Mouse (Mus musculus) ES-E14 (cell line): ENCODE data around the gene Arl6ip1. TPM values are rescaled to one million over a fixed set of nuclear protein-coding genes. Genes with fewer than 3 reads are reported as not detected.
A peak's percentile ranks its signal among the peaks of the same experiment; 100 is the strongest.

Experiments used
- DNase-seq: peaks from one replicate; pipeline ENCODE4 v3.0.0-alpha.2; 2013; ENCODE audit warnings: low read depth, low spot score
- H3K27ac ChIP-seq: 2 replicates; pipeline ENCODE4 v1.5.1; 2012; ENCODE audit warnings: low read depth, mild to moderate bottlenecking, low read length, moderate library complexity, mixed read lengths; ENCODE audit not compliant: poor library complexity, insufficient read depth, severe bottlenecking
- H3K36me3 ChIP-seq: 2 replicates; pipeline ENCODE4 v1.6.1; 2012; ENCODE audit warnings: mild to moderate bottlenecking, low read length, moderate library complexity, mixed read lengths; ENCODE audit not compliant: control insufficient read depth, poor library complexity, insufficient read depth, severe bottlenecking
- H3K4me1 ChIP-seq, 2 experiments: fragments of 150-350 bp in 1 of 2; sonication (generic) in 1 of 2; 2 replicates each; pipeline ENCODE4 v1.6.1; 2012; ENCODE audit warnings: low read length in 2 of 2, mild to moderate bottlenecking in 1 of 2, mixed read lengths in 1 of 2; ENCODE audit not compliant: control insufficient read depth in 2 of 2, insufficient read depth in 2 of 2, poor library complexity in 1 of 2
- H3K4me3 ChIP-seq, 2 experiments: fragments of 150-350 bp in 1 of 2; sonication (generic) in 1 of 2; 2 replicates each; pipeline ENCODE4 v1.5.1; 2012; ENCODE audit warnings: low read length in 2 of 2, low read depth in 1 of 2, mild to moderate bottlenecking in 1 of 2, mixed read lengths in 1 of 2; ENCODE audit not compliant: insufficient read depth in 1 of 2, poor library complexity in 1 of 2, severe bottlenecking in 1 of 2
- H3K9ac ChIP-seq: 2 replicates; pipeline ENCODE4 v1.6.1; 2012; ENCODE audit warnings: low read depth, mild to moderate bottlenecking, low read length, mixed read lengths; ENCODE audit not compliant: poor library complexity, insufficient read depth, severe bottlenecking
- H3K9me3 ChIP-seq: fragments of 150-350 bp; sonication (generic); 2 replicates; pipeline ENCODE4 v1.6.1; 2012; ENCODE audit warnings: low read depth, mild to moderate bottlenecking, low read length; ENCODE audit not compliant: control insufficient read depth, insufficient read depth
- CHD2 ChIP-seq: IDR thresholded peaks from 2 replicates; pipeline ENCODE4 v1.6.1; 2014; ENCODE audit warnings: mild to moderate bottlenecking, low read depth, low read length, inconsistent platforms
- HCFC1 ChIP-seq: IDR thresholded peaks from 2 replicates; pipeline ENCODE4 v1.6.1; 2012; ENCODE audit warnings: low read length, inconsistent platforms, borderline replicate concordance; ENCODE audit not compliant: insufficient read depth
- MAFK ChIP-seq: IDR thresholded peaks from 2 replicates; pipeline ENCODE4 v1.6.1; 2014; ENCODE audit warnings: mild to moderate bottlenecking, low read depth, low read length, inconsistent platforms; ENCODE audit not compliant: insufficient read depth
- ZC3H11A ChIP-seq: IDR thresholded peaks from 2 replicates; pipeline ENCODE4 v1.6.1; 2012; ENCODE audit warnings: low read depth, mild to moderate bottlenecking, inconsistent platforms, low read length, borderline replicate concordance
- ZNF384 ChIP-seq: IDR thresholded peaks from 2 replicates; pipeline ENCODE4 v1.6.1; 2012; ENCODE audit warnings: low read depth, low read length, inconsistent platforms
- in situ Hi-C, 2 experiments: fragments of 600-800 bp; cut with MboI; formaldehyde crosslinking; loops; one replicate each; pipeline ENCODE4 v1.15.1; 2025; ENCODE audit warnings: low sequenced_read_pairs in 2 of 2, inconsistent platforms in 1 of 2; ENCODE audit not compliant: unreplicated experiment in 2 of 2
- total RNA-seq: library from RNA; depleted of rRNA; stranded (reverse); fragments of 300-350 nt; gene quantifications from 2 replicates; pipeline ENCODE4 v1.2.3, GENCODE M21; 2012

Gene Arl6ip1
- total RNA-seq, 1 experiment, result 609 TPM

DNA sequence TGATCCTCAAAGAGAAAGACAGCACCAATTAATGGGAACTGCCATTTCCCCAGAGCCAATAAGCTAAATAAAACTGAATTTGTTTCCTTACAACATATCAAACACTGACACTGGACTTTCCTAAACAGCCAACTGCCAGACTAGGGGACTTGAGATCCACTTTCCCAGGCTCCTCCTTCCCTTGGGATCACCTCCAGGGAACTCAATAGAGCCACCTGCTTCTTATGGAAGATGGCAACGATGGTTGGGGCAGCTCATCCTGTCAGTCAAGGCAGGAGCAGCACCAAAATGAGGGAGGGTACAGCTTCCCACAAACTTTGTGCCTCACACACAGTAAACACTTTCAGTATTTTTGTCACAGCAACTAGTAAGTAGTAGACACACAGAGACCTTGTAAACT lies 21.8 kb downstream of the Arl6ip1 start:
- no peak for DNase-seq
- peaks cover 0 to 16% of the 10 kb centered on the region in 2 experiments; a peak in 1 of 4 replicates for H3K4me1 ChIP-seq
- in situ Hi-C loops, result no loop called here
- no peak for TF ChIP-seq CHD2
- TF ChIP-seq ZC3H11A, result no peak
- H3K36me3 ChIP-seq, result peaks cover 62% of the 10 kb centered on the region
- H3K27ac ChIP-seq, result no peak overlapping the region
- H3K9ac ChIP-seq, result no peak overlapping the region
- no peak overlapping the region for H3K4me3 ChIP-seq
- no peaks in the 10 kb centered on the region for H3K9me3 ChIP-seq

DNA sequence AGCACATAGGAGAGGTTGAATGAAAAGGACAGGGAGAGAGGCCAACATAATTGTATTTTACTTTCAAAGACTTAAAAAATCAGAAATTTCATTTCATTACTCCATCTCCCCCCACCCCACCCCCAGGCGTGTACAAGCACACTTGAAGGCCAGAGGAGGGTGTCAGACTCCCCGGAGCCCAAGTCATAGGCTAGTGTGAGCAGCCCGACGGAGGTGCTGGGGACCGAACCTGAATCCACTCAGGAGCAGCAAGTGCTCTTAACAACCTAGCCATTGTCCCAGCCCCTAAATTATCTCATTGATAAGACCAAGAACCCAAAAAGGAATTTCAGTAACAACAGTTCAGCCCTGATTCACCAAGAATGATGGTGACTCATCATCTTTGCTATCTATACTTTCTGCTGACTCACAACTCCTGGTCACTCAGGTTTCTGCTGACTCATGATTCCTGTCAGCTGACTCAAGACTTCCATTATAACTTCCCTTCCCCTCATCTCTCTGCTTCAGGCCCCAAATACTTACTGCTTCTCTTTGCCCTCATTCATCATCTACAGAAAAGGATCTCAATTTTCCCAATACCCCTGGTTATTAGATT lies 24.9 kb downstream of the Arl6ip1 start:
- Histone ChIP-seq H3K9me3 (no peaks in the 10 kb centered on the region), H3K36me3 (peaks cover 34% of the 10 kb centered on the region), H3K4me3 (no peak overlapping the region), H3K4me1 (peaks cover 0 to 13% of the 10 kb centered on the region in 2 experiments; a peak in 1 of 4 replicates), H3K9ac (no peak overlapping the region; the same call in 1 of the 2 replicates), H3K27ac (peak overlapping the region; percentile 86)
- no peak for DNase-seq
- TF ChIP-seq CHD2 (no peak), MAFK (peak; percentile 100), ZC3H11A (no peak), HCFC1 (no peak), ZNF384 (no peak)
- in situ Hi-C loops, result no loop called here

DNA sequence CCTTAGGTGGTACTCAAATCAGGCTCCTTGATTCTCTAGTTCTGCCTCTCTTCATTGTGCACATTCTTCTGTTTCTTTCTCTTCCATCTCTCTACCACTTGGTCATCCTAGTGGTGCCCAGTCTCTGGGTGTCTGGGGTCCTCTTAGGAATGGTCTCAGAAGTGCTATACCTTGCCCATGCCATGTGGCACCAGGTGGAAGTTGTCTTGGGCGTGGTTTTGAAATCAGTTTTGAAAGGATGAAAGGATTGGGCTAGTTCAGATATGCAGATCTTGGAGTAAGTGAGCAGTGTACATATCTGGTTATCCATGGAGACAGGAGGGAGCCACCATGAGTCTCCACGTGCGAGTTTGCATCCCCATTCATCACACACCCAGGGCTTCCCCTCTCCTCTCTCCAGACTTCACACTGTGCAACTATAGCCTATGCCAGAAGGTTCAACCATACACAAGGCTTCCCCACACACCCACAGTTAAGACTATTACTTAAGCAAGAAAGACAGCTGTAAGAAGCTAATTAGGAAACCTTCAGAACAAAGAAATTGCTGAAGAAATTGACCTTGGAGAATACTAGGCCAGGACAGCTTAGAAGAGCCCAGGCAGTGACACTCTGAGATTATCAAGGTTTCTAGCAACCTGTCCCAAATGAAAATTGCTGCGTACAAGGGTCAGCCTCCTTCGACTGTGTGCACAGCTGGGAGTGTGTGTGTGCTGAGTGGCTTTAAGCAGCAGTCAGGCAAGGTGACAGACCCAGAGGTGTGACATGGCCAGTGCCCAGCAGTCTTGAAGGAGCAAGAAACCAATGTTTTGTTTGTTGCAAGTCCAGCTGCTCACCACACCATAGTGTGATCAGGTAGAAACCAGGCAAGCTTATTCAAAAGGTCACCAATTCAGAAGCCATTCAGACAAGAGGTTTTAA lies 25.7 kb downstream of the Arl6ip1 start:
- no peak for DNase-seq
- no peak overlapping the region for H3K9ac ChIP-seq
- no peak overlapping the region for H3K4me3 ChIP-seq
- in situ Hi-C loops, result no loop called here
- peaks cover 25% of the 10 kb centered on the region for H3K36me3 ChIP-seq
- peaks cover 0 to 12% of the 10 kb centered on the region in 2 experiments; a peak in 1 of 4 replicates for H3K4me1 ChIP-seq
- no peaks in the 10 kb centered on the region for H3K9me3 ChIP-seq
- H3K27ac ChIP-seq, result peak overlapping the region; percentile 86; the same call in 1 of the 2 replicates
- TF ChIP-seq HCFC1 (no peak), CHD2 (peak; percentile 29; the same call in 1 of the 2 replicates)

DNA sequence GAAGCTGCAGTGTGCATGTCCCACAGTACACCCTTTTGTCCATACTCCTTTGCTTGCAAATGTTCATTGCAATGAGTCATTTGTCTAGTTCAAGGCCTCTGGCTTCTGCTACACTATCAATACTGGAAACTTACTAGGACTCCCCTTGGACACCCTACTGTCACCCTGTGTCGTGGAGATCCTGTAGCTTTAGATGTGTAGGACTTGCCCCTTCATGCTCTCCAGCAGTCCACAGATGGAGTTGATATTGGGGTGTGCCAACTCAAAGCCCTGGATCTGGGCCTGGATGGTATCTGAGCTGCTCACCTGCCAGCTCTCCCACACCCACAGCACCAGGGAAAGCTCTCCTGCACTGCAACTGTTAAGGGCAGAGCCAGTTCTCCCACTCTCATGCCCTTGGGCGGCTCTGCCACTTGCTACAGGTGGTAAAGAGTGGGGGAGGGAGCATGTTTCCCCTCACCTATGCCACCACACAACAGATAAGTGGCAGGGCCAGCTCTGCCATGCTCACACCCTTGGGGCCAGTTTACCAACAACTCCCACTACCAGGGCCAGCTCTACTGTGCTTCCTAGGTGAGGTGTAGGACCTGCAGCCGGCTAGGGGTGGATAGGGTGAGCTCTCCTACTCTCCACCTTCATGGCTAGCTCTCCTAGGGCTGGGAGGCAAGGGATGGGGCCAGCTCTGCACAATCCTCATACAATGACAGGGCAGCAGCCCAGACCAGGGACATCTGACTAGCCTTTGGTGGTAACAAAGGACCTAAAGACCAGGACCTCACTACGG lies 26.6 kb downstream of the Arl6ip1 start:
- DNase-seq, result no peak
- peaks cover 17% of the 10 kb centered on the region for H3K36me3 ChIP-seq
- no peak overlapping the region for H3K9ac ChIP-seq
- H3K4me3 ChIP-seq, result no peak overlapping the region
- TF ChIP-seq ZNF384 (no peak; the same call in 1 of the 2 replicates), CHD2 (peak; percentile 26; the same call in 1 of the 2 replicates), ZC3H11A (no peak), HCFC1 (0 out of 2 replicates have a peak, but pooled peaks have one; percentile 42)
- peaks cover 0 to 10% of the 10 kb centered on the region in 2 experiments; a peak in 2 of 4 replicates for H3K4me1 ChIP-seq
- no peaks in the 10 kb centered on the region for H3K9me3 ChIP-seq
- H3K27ac ChIP-seq, result no peak overlapping the region
- in situ Hi-C loops, result no loop called here
